Mouse (Mus musculus) lung, postnatal 25 days (tissue): ENCODE data around the gene Galnt17.

Experiments used
- DNase-seq: peaks from one replicate; pipeline ENCODE4 v3.0.0; 2022; ENCODE audit warnings: low spot score

Galnt17 gene

DNA sequence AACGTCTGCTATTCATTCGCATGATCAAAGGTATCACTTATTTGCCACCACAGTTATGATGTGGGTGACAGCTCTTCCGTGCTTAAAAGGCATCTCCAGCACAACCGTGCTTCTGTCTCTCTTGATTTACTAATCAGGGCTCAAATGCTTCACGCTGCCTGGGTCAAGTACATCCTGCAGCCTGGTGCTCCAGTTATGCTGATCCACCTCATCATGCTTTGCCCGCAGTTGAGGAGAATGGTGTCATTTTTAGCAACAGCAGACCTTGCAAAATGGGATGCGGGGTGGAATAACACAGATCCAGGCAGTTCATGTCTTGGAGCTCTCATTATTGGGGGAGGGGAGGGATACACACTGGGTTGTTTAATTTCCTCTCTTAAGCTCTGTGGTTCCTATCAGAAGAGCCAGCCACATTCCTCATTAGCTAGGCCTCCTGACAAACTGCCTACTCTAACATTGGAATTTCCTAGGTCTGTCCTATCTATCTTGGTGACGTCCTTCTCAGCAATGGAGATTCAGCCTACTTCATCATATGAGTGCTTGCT, 187.9 kb downstream of the Galnt17 start:
- DNase-seq: no peak

GRCm38 (mm10) chr5:131119896-131120295, 188.4 kb downstream of the Galnt17 start:
- no peak for DNase-seq

- no peak for DNase-seq
Observed at GRCm38 (mm10) chr5:131117391-131118040, 190.8 kb downstream of the Galnt17 start.

- no peak for DNase-seq
Observed at GRCm38 (mm10) chr5:131113850-131114470, 194.3 kb downstream of the Galnt17 start.

DNA sequence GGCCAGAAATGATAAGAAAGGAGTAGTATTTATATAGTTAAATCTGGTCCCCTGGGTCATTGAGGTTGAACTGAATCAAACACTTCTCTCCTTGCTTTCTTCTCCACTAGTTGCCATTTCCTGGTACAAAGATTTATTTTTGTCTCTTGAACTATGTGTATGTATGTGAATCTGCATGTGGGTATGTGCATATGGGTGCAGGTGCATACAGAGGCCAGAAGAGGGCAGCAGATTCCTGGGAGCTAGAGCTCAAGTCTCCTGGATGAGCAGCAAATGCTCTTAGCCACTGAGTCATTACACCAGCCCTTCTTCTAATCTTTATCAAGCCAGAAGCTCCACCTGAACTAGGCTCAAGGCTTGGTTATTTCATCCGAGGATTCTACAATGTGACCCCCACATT, 201.1 kb downstream of the Galnt17 start:
- DNase-seq: no peak

DNA sequence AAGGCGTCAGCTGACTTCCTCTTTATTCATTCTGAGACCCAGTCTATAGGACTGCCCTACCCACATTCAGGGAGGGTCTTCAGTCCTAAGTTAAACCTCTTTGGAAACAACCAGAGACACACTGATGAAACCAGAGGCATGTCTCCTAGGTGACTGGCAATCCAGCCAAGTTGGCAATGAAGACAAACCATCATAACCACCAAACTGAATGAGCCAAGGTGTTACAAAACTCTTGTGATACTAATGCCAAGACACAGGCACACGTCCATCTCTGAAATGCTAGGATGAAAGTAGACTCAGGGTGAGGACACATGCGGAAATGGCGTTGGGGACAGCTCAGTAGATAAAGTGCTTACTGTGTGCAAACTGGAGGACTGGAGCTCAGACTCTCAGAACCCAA, 211.5 kb downstream of the Galnt17 start:
- DNase-seq: no peak

GRCm38 (mm10) chr5:131095635-131096034, 212.7 kb downstream of the Galnt17 start:
- DNase-seq: no peak

DNA sequence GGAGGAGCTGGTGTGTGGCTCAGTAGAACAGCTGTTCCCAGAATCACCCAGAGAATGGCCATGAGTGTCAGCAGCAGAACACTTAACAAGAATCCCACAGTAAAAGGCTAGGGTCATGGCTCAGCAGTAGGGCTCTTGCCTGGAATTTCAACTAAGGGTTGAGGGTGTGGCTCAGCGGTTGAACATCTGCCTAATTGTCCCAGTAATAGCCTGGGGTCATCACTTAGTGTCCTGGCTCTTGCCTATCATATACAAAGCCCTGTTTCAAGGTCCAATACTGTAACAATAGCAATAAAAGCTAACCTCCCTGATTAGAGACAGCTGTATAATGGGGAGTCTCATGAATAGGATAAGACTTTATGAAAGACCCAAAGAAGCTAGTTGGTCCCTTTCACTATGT, 213.5 kb downstream of the Galnt17 start:
- DNase-seq: no peak

DNA sequence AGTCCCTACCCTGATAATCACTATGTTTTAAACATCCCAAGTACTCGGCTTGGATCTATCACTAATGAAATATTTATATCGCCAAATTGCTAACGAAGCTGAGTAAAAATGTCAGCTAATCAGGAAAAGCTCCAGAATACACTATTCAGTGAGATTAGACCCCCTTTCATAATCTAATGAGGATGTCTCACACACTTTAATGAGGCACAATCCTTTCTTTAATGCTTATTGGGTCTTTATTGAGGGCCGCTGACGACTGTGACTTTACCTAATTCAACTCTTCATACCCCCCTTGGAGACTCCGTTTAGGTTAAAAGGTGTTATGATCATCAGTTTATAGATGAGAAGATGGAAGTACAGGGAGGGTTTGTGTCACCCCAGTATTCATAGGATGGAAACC, 214.2 kb downstream of the Galnt17 start:
- DNase-seq: no peak

DNA sequence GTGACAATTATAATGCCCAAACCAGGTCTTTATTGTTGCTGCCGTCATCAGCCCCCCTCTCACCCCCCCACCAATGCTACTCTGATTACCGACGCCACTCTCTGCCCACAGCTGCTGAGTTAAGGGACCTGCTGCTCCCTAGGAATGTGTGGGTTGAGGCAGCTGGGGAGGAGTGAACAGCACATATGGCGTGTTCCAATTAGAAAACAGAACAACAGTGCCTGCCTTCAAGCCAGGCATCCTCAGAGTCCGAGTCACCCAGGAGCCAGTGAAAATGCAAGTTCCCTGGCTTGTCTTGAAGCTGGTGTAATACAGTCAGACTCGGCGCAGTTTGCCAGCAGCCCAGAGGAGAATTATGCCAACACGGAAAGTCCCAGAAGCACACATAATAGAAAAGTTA, 218.4 kb downstream of the Galnt17 start:
- no peak for DNase-seq

DNA sequence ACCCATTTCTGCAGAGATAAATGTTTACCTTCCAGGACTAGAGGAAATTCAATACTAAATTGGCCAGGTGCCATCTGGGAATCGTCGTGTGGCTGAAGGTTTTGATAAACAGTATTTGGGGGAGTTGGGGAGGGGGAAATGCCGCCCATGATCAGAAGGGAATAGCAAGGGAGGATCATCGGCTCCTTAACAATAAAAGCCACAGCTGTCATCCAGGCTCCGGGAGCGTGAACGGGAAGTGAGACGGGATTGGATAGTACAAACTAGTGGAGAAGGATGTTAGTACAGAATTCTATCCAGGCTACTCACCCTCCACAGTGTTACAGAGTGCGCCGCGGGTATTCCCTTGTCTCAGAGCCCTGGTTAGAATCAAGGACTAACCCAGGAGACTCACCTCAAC, 219.4 kb downstream of the Galnt17 start:
- no peak for DNase-seq

DNA sequence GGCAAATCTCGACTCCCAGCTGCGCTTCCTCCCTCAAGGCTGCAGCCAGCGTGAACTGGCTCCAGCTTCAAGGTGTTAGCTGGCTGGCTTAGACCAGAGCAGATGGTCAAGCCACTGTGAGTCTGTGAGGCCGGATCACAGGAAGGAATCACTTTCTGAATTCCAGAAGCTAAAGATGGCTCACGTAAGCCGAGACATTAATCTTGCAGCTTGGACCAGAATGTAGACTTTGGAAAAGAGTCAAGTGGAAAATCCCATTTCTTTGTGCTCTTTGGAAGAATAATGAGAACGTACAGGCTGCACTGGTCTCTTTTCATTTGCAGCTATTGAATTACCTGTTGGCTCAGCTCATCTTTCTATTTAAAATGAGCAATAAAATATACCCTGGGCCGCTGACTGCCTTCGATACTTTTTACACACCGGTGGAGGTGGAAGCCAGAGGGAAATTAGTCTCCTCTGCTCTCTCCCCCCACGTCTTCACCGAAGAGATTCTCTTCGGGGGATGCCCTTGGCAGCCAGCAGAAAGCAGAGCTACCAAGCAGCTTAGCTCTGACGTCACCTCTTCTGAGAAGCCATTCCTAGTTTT, 225.1 kb downstream of the Galnt17 start:
- DNase-seq: no peak

DNA sequence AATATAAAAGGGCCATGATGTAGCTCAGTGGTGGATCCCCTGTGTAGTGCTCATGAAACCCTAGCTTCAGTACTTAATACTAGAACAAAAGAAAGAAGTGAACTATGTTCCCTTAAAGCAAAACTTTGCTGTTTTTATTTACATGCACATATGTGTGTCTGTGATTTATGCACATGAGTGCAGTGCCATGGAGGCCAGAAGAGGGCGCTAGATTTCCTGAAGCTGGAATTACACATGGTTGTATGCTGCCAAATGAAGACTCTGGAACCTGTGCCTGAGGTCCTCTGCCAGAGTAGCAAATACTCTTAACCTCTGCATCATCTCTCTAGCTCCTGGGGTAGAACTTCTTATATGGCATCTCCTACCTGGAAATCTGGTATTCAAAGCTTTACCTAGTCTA, 230.6 kb downstream of the Galnt17 start:
- no peak for DNase-seq

DNA sequence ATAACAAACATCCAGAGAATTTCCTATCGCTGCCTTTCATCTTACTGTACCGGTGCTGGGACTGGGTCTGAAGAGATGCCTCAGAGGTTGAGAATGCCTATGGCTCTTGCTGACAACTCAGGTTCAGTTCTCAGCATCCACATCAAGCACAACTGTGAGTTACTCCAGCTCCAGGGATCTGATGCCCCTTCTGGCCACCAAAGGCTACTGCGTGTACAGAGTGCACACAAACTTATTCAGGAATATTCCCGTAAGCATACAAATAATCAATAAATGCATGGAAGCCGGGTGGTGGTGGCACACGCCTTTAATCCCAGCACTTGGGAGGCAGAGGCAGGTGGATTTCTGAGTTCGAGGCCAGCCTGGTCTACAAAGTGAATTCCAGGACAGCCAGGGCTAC, 232.5 kb downstream of the Galnt17 start:
- no peak for DNase-seq

- no peak for DNase-seq
Observed at GRCm38 (mm10) chr5:131074295-131074694, 234.0 kb downstream of the Galnt17 start.

GRCm38 (mm10) chr5:131065174-131065573, 243.1 kb downstream of the Galnt17 start:
- DNase-seq: no peak

DNA sequence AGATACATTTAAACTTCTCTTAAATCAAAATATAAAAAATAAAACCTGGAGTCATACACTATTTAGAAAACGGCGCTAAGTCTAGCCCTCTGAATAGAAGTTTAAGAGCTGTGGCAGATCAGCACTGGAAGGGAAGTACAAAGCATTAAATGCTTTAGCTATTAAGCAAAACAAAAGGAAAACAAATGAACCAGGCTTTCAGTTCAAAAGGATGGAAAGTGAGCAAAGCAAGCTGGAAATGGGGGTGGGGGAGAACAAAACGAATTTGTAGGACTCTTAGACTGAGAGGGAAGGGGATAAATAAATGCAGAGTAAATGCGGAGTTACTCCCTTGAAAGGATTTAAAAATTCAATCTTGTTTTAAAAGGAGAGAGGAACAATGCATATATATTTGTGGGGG, 259.8 kb downstream of the Galnt17 start:
- DNase-seq: no peak

- no peak for DNase-seq
Observed at GRCm38 (mm10) chr5:131043130-131043529, 265.2 kb downstream of the Galnt17 start.

GRCm38 (mm10) chr5:131040441-131040840, 267.9 kb downstream of the Galnt17 start:
- no peak for DNase-seq

- DNase-seq: no peak
Observed at GRCm38 (mm10) chr5:131039611-131040313, 268.5 kb downstream of the Galnt17 start.

DNA sequence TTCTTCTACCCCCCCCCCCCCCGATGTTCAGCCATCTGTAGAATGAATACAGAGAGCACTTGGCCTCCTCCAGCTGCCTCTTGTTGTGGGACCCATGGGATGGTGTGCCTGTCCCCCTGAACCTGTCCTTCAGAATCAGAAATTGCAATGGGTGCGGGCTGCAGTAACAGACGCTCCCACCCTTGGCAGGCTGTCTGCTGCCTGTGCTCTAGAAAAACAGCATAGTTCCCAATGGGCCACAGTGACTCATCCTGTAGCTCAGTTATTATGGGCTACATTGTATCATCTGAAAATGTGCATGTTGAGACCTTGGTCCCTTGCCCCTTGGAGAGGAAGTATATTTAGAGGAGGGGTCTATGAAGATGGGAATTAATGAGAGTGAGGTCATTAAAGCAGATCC, 283.8 kb downstream of the Galnt17 start:
- no peak for DNase-seq

DNA sequence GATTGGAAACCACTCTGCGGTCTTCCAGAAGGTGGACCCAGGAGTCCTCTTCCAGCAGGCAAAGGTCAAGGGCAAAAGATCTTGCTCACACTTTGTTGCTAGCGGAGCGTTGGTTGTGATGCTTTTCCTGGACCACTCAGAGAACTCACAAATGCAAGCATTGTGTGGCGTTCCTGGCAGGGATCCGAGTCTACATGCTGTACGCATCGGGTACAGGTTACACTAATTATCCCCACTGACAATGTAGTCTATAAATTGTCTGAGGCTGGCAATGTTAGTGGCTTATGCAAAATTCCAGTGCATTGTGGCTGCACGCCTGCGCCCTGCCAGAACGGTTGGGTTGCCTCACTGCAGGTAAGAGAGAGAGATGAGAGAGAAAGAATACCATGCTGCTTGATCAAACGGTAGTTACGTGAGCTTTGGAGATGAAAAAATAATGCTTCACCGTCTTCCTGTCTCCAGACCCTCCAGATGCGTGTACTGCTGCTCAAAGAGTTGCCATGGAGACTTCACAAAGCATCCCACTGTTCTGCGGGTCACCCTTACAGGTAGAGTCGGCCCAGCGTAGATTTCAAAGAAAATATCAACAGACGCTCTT, 285.8 kb downstream of the Galnt17 start:
- DNase-seq: no peak
